Mouse (Mus musculus) midbrain, embryonic 14.5 days (tissue): Measurements from ENCODE around the gene Map3k7cl. TPM values are rescaled to one million over a fixed set of nuclear protein-coding genes. Genes with fewer than 3 reads are reported as not detected.

ENCODE experiments used
- ATAC-seq: fragments of 200-750 bp; cut with Nextera tagmentation; 2 replicates; pipeline ENCODE4 v1.8.0; 2017; ENCODE audit warnings: moderate number of reproducible peaks, moderate library complexity; ENCODE audit not compliant: low FRiP score, low TSS enrichment
- DNase-seq: peaks from one replicate; pipeline ENCODE4 v3.0.0-alpha.2; 2015
- H3K27ac ChIP-seq: fragments of 300-500 bp; sonication (generic); replicated peaks from 2 replicates; pipeline ENCODE4 v1.5.1; 2014; ENCODE audit warnings: mild to moderate bottlenecking, low read depth, low read length, moderate library complexity
- H3K27me3 ChIP-seq: fragments of 300-500 bp; sonication (generic); 2 replicates; pipeline ENCODE4 v1.6.1; 2014; ENCODE audit warnings: low read length, control low read depth, mixed read lengths; ENCODE audit not compliant: control insufficient read depth, insufficient read depth
- H3K36me3 ChIP-seq: fragments of 300-500 bp; sonication (generic); 2 replicates; pipeline ENCODE4 v1.6.1; 2014; ENCODE audit warnings: low read length, control low read depth; ENCODE audit not compliant: control insufficient read depth, insufficient read depth
- H3K4me1 ChIP-seq: fragments of 300-500 bp; sonication (generic); 2 replicates; pipeline ENCODE4 v1.6.1; 2014; ENCODE audit warnings: mild to moderate bottlenecking, antibody characterized with exemption, low read length, control low read depth; ENCODE audit not compliant: control insufficient read depth, insufficient read depth
- H3K4me2 ChIP-seq: fragments of 300-500 bp; sonication (generic); 2 replicates; pipeline ENCODE4 v1.6.1; 2014; ENCODE audit warnings: mild to moderate bottlenecking, low read length, moderate library complexity
- H3K4me3 ChIP-seq: fragments of 300-500 bp; sonication (generic); replicated peaks from 2 replicates; pipeline ENCODE4 v1.5.1; 2014; ENCODE audit warnings: low read depth, low read length
- H3K9ac ChIP-seq: fragments of 300-500 bp; sonication (generic); replicated peaks from 2 replicates; pipeline ENCODE4 v1.6.1; 2014; ENCODE audit warnings: mild to moderate bottlenecking, low read length, moderate library complexity
- H3K9me3 ChIP-seq: fragments of 300-500 bp; sonication (generic); 2 replicates; pipeline ENCODE4 v1.6.1; 2016; ENCODE audit warnings: low read length, control low read depth, mixed read lengths; ENCODE audit not compliant: control insufficient read depth
- WGBS: fragments of 180-500 bp; shearing (Covaris S2); extraction: QIAGEN DNeasy Blood & Tissue Kit; methylation state at CpG from one replicate; pipeline ENCODE4 v1.1.7; 2014; 5-methylcytosine and 5-hydroxymethylcytosine counted together
- polyA plus RNA-seq: library from polyadenylated mRNA; unstranded; fragments of >200 nt; fragmentation: Nextera tagmentation; extraction: Ambion mirVana; gene quantifications from 2 replicates; pipeline ENCODE4 v1.2.1, GENCODE M21; 2014

Gene Map3k7cl
- not detected in 2 replicates for polyA plus RNA-seq

DNA sequence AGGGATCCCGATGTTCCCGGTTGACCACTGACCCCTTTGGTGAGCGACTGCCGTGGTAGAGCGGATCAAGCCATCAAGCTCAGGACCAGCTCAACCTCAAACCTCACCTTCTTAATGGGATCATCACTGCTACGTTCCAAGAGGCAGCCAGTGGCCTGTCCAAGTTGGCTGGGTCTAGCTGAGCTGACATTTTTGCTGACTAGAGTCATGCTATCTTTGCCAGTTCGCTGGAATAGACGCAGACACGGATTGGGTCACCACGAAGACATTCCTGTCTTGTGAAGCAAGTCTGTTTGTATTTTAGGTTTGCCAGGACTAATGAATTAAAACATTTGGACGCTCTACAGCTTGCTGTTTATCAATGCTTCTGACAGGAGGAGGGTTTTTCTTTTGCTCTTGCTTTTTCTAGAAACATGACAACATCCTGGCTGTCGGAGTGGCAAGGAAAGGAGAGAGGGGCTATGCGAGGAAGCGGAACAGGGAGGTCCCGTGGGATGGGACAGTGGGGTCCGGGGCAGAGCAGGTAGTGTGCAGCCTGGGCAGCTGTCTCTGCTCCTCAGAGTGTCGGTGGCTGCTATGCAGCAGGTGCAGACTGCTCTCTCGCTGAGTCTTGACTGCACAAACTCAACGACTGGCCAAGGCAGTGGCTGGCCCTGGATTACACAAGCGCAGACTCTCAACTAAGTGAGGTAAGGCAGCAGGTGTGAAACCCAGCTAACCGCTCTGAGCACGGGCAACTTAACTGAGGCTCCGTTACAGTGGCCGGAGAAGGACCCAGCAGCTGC lies at the start of gene Map3k7cl:
Gene Map3k7cl, plus strand, starts transcription at position 424 of the 785 bp plus-strand sequence.
- Histone ChIP-seq H3K36me3 (no peaks in the 10 kb centered on the region), H3K27ac (no peak within 1 kb of the TSS), H3K27me3 (no peaks in the 10 kb centered on the region), H3K4me3 (no peak within 1 kb of the TSS), H3K4me2 (no peak within 1 kb of the TSS), H3K4me1 (no peaks in the 10 kb centered on the region), H3K9ac (no peak within 1 kb of the TSS), H3K9me3 (no peaks in the 10 kb centered on the region)
- WGBS, result 81% methylated on average over 24 of the region's 24 CpGs
- ATAC-seq (no peak), DNase-seq (no peak)

DNA sequence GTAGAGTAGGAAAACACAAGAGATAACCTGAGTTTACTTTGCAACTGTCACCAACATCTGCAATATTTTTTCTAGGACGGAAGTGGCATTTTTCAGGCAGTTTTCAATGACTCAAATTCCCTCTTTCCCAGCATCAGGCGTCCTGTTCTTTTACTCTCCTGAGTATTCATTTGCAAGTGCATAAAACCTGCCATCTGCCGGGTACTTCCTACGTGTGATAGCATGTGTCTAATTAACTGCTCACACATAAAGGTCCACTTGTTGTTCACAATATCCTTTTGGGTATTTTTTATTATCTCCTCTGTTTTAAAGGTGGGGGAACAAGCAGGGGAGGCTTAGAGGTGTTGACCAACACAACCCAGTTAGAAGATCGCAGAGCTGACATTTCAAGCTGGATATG lies 41.4 kb upstream of the Map3k7cl start:
- H3K36me3 ChIP-seq, result no peaks in the 10 kb centered on the region
- no peak for ATAC-seq

DNA sequence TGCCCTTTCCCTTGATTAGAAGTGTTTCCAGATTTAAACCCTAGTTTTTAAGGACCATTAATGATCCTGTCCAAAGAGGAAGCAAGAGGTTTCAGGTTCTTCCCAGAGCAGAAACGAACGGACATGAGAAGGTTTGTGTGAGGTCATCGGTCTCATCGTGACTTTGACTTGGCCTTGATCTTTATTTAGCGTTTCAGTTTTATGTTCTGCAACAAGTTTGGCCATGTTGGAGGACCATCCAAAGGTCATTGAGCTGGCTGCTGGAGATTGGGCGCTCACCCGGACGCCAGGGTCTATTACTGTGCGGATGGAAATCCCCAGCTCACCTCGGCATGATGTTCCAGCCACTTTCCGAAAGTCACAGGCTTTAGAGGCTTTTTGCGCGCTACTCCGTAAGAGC lies 40.8 kb upstream of the Map3k7cl start:
- Histone ChIP-seq H3K27me3 (no peaks in the 10 kb centered on the region), H3K4me2 (no peak overlapping the region), H3K36me3 (no peaks in the 10 kb centered on the region), H3K27ac (no peak overlapping the region), H3K4me3 (no peak overlapping the region), H3K4me1 (0 out of 2 replicates have a peak, but pooled peaks cover 2% of the 10 kb centered on the region), H3K9me3 (no peaks in the 10 kb centered on the region), H3K9ac (no peak overlapping the region)
- WGBS, result 96% methylated on average over 14 of the region's 14 CpGs
- ATAC-seq (no peak), DNase-seq (no peak)

More for the DNA sequence above, 41.4 kb upstream of the Map3k7cl start:
- Histone ChIP-seq H3K27ac (no peak overlapping the region), H3K4me2 (no peak overlapping the region), H3K4me1 (0 out of 2 replicates have a peak, but pooled peaks cover 2% of the 10 kb centered on the region), H3K27me3 (no peaks in the 10 kb centered on the region), H3K4me3 (no peak overlapping the region), H3K9me3 (no peaks in the 10 kb centered on the region), H3K9ac (no peak overlapping the region)
- DNase-seq, result no peak
- WGBS, result 67% methylated on average over 5 of the region's 5 CpGs

DNA sequence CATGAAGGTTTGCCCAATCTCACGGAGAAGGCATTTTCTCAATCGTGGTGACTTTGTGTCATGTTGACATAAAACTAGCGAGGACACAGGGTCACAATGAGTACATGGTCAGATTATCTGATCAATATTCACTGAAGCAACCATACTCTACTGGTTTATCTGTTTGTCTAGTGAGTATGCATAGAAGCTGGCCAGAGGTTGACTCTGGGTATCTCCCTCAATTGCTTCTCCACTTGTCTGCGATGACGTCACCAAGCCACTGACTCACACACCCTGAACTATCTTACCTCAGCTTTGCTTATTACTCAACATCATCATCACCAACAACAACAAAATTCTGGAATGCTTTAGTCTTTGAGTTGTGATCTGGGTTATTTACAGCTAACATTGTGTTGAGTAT lies 28.9 kb upstream of the Map3k7cl start:
- Histone ChIP-seq H3K9me3 (no peaks in the 10 kb centered on the region), H3K27ac (no peak overlapping the region), H3K4me3 (no peak overlapping the region), H3K4me1 (no peaks in the 10 kb centered on the region), H3K27me3 (no peaks in the 10 kb centered on the region), H3K9ac (no peak overlapping the region), H3K4me2 (no peak overlapping the region), H3K36me3 (no peaks in the 10 kb centered on the region)
- DNase-seq (no peak), ATAC-seq (no peak)
- 88% methylated on average over 5 of the region's 5 CpGs for WGBS

DNA sequence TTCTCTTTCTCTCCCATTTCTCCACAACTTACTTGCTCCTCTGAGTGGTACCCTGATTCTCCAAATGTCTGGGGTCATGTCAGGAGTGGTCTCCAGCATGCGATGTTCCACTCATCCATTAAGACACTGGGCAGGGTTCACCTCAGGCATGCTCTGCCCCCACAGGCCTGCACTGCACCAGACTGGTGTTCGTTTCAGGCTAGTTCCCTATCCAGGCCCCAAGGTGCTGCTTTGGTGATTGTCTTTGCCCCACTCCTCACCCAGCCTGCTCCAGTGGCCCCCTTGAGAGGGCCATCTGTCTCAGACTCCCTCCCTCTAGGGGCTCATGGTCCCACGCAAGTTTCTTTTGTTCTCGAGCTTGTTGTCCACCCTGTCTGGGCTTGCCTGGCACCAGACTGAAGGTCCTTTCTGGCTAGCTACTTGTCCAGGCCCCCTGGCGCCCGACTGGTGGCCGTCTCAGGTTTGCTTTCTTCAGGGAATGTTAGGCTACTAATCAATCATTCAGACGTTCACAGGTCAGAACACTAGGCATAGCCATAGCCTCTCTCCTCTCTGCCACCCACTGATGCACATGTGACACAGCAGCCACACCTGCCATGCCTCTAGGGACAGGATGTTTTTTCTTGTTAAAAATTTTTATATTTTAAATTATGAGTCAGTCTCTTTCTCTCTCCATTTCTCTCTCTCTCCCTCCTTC lies 25.4 kb upstream of the Map3k7cl start:
- H3K27ac ChIP-seq, result no peak overlapping the region
- H3K36me3 ChIP-seq, result no peaks in the 10 kb centered on the region
- no peaks in the 10 kb centered on the region for H3K4me1 ChIP-seq
- H3K4me2 ChIP-seq, result no peak overlapping the region
- ATAC-seq (no peak; the same call in none of the 2 replicates), DNase-seq (no peak)
- H3K27me3 ChIP-seq, result no peaks in the 10 kb centered on the region
- no peak overlapping the region for H3K4me3 ChIP-seq
- no peak overlapping the region for H3K9ac ChIP-seq
- 77% methylated on average over 8 of the region's 8 CpGs for WGBS
- H3K9me3 ChIP-seq, result no peaks in the 10 kb centered on the region

DNA sequence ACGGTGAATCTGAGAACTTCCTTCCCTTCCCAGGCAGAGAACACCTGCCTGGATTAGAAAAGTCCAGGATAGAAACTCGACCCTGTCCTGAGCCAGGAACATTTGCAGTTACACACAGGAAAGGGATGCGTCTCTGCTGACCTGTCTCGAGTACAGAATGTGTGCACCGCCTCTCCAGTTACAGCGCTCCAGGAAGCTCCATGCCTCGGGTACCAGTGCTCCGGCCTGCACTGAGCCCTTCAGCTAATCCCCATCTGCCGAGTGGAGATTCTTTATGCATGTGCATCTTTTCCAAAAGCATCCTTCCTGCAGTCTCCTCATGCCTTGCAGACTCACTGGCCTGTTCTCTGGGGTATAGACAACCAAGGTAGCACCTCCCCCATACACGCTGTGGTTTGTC lies 24.4 kb upstream of the Map3k7cl start:
- H3K27me3 ChIP-seq, result no peaks in the 10 kb centered on the region
- H3K27ac ChIP-seq, result no peak overlapping the region
- 72% methylated on average over 10 of the region's 10 CpGs for whole genome bisulfite sequencing
- H3K4me3 ChIP-seq, result no peak overlapping the region
- ATAC-seq (no peak), DNase-seq (no peak)
- no peak overlapping the region for H3K4me2 ChIP-seq
- H3K9ac ChIP-seq, result no peak overlapping the region
- H3K4me1 ChIP-seq, result no peaks in the 10 kb centered on the region
- no peaks in the 10 kb centered on the region for H3K36me3 ChIP-seq
- H3K9me3 ChIP-seq, result no peaks in the 10 kb centered on the region

DNA sequence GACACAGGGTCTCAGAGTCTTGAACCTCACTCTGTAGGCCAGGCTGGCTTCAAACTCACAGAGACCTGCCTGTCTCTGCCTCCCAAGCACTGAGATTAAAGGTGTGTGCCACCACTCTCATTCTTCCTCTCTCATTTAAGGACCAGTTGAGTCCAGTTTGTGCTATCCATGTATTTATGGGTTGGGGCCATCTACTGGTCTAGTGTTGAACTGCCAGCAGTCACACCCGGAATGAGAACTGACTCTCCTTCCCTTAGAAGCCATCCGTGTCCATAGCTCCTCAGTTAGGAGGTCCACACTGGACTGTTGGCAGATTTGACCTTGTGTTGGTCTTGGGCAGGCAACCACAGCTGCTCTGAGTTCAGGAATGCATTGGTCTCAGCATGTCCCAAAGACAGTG lies 4.8 kb upstream of the Map3k7cl start:
- ATAC-seq, result no peak
- H3K27ac ChIP-seq, result no peak overlapping the region

DNA sequence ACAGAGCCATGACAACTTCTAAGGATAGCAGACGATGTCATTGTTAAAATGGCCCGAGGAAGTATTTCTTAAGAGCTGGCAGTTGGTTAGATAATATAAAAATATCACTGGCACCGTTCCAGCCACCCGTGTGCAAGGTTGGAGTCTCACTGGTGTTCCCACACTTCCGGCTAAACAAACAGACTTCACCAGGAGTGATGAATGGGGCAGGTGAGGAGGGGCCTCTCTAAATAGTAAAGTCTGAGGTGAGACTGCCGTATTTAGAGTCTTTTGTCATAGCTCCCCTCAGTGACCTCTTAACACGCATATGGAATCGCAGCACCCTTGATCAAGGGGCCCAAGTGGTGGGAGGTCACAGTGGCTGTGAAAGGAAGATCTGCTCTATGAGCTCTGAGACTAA lies 3.2 kb downstream of the Map3k7cl start:
- H3K27me3 ChIP-seq, result no peaks in the 10 kb centered on the region
- no peak for DNase-seq
- H3K27ac ChIP-seq, result no peak overlapping the region
- no peak for ATAC-seq
- 83% methylated on average over 8 of the region's 8 CpGs for WGBS
- no peaks in the 10 kb centered on the region for H3K9me3 ChIP-seq
- H3K4me3 ChIP-seq, result no peak overlapping the region
- no peak overlapping the region for H3K4me2 ChIP-seq
- no peaks in the 10 kb centered on the region for H3K36me3 ChIP-seq
- no peak overlapping the region for H3K9ac ChIP-seq
- no peaks in the 10 kb centered on the region for H3K4me1 ChIP-seq

More for the DNA sequence above, 4.8 kb upstream of the Map3k7cl start:
- Histone ChIP-seq H3K36me3 (no peaks in the 10 kb centered on the region), H3K9ac (no peak overlapping the region), H3K27me3 (no peaks in the 10 kb centered on the region), H3K9me3 (no peaks in the 10 kb centered on the region), H3K4me2 (no peak overlapping the region), H3K4me1 (no peaks in the 10 kb centered on the region), H3K4me3 (no peak overlapping the region)
- DNase-seq, result no peak
- WGBS, result 58% methylated on average over 2 of the region's 2 CpGs

DNA sequence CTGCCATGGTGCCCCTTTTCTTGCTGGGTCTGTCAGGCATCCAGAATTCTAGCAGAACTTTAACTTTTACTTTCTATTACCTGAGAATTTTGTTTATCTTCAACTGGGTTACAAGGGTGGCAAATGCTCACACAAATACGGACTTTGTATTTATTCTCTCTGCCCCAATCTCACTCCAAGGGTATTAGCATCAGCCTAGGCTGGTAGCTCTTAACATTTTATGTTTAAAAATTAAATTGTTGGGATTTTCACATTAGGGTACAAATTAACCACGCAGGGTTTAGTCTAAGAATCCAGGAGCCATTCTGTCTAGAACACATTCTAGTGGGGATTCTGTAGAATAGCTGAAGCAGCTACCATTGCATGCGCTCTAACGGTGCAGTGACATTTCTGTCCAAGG lies 8.4 kb downstream of the Map3k7cl start:
- Histone ChIP-seq H3K4me2 (no peak overlapping the region), H3K4me1 (no peaks in the 10 kb centered on the region), H3K36me3 (no peaks in the 10 kb centered on the region), H3K27ac (no peak overlapping the region), H3K9me3 (no peaks in the 10 kb centered on the region), H3K27me3 (no peaks in the 10 kb centered on the region), H3K4me3 (no peak overlapping the region), H3K9ac (no peak overlapping the region)
- no peak for ATAC-seq
- WGBS, result 79% methylated on average over 4 of the region's 4 CpGs
- DNase-seq, result no peak
